Mouse (Mus musculus): ENCODE results near the gene Atpaf2.

DNA sequence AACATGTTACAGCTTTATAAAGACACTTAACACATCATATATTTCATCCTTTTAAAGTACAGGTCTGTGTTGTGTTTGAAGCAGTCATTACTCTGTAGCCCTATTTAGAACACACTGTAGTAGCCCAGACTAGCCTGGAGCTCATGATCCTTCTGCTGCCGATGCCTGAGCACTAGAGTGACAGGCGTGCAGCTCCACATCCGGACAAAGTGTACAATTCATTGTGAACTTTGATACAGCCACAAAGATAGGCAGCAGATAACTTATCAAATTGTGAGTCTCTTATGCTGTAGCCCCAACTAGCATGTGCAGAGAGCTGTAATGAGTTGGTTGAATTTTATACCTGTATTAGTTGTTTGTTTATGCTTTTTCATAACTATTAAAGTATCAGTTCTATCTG lies 9.4 kb upstream of the Atpaf2 start:
- TF ChIP-seq CTCF (IDR thresholded peaks at IDR 0.05; ENCODE audit: low read depth) (no peak), EP300 (IDR thresholded peaks at IDR 0.05; ENCODE audit: low read depth) (no peak)

Data from heart, postnatal 0 days (tissue).